Comparison of ENCODE assay signal across 15 mouse cellular contexts in the genomic region with DNA sequence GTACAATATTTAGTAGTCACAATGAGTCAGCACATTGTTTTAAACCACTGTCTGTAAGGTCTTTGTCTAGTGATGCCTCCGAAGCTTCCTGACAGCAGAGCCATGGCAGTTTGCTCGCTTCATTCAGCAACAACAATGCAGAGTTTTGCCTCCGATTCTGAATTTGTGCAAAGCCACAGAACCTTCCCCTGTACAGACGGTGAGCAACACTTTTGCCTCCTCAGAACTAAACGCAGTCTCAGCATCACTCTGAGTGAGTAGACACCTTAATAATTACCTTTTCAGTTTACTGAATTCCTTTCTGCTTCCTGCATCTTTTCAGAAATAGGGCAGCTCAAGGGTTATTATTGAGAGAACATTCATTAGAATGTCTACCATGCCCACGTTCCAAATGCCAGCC.
DNase-seq lines count a peak whose midpoint lies in the region.
"Had no signal": no experiment of that assay in that cellular context is flagged by ENCODE, and none has a peak within 500 bp of the region (broad histone marks: within the 10 kb centered on the region; RNA-seq: fewer than 3 reads in every experiment).

No protein-coding gene starts in this region.

- peak; percentile 8 for DNase-seq in heart, adult 11 months
- DNase-seq in heart, postnatal 36 days, result no peak
- DNase-seq in Muller cell, postnatal 12 days (ENCODE audit: inconsistent ontology term), result peak; percentile 72
- peak; percentile 66 for DNase-seq in retina, embryonic 14.5 days (ENCODE audit: low spot score)
- DNase-seq in left cerebral cortex, postnatal 10 days (ENCODE audit: extremely low spot score in 1 of 2, low spot score in 2 of 2), result no peak
- no peak for DNase-seq in layer of hippocampus, adult 18-20 months (ENCODE audit: low spot score in 2 of 2)
- DNase-seq: adrenal gland, adult 2 months; adrenal gland, postnatal 10 days; adrenal gland, postnatal 25 days; B cell, adult 2 months; cerebellum, adult 11-12 months; cerebellum, adult 2 months; cerebellum, adult 9-10 months; cerebellum, postnatal 10 days; cerebellum, postnatal 25 days had no signal

- intact Hi-C loops in heart, postnatal 36 days (cut with DNase I), result no loop called here
- intact Hi-C loops in left cerebral cortex, postnatal 10 days (cut with DNase I), result no loop called here

Comparison
In these comparisons a context has a peak if more than half of its experiments do, and no peak if none do; other contexts are left out.
1. DNase-seq: peak in heart, adult 11 months (single experiment), Muller cell, postnatal 12 days (single experiment) and retina, embryonic 14.5 days (single experiment); none in heart, postnatal 36 days (0 of 2), left cerebral cortex, postnatal 10 days (0 of 2) and layer of hippocampus, adult 18-20 months (0 of 2).